Mouse (Mus musculus) lung, adult 2 months (tissue): ENCODE measurements at regions not wholly inside any gene's neighbourhood (a gene's known extent, or its start where the extent isn't known, plus 50 kb on each side); places are given as distances from the start of the nearest gene placed in this dataset.

Source experiments
- DNase-seq: peaks from one replicate; pipeline ENCODE4 v3.0.0; 2022
- H3K4me1 ChIP-seq: fragments of 200-500 bp; 2 replicates; pipeline ENCODE4 v1.6.1; 2011; ENCODE audit warnings: low read length; ENCODE audit not compliant: control insufficient read depth, insufficient read depth
- H3K4me3 ChIP-seq: fragments of 200-500 bp; replicated peaks from 2 replicates; pipeline ENCODE3; 2011; ENCODE audit warnings: low read depth, mild to moderate bottlenecking, control low read depth, low read length; ENCODE audit errors: extremely low read depth
- CTCF ChIP-seq: fragments of 200-500 bp; IDR thresholded peaks from 2 replicates; pipeline ENCODE4 v1.5.1; 2011; ENCODE audit warnings: mild to moderate bottlenecking, low read length, control low read depth; ENCODE audit not compliant: insufficient read depth
- POLR2A ChIP-seq: fragments of 200-500 bp; IDR thresholded peaks from 2 replicates; pipeline ENCODE4 v1.6.1; 2011; ENCODE audit warnings: low read depth, mild to moderate bottlenecking, control low read depth, low read length, borderline replicate concordance; ENCODE audit errors: extremely low read depth
- WGBS: fragments of 180-500 bp; shearing (Covaris S2); methylation state at CpG from one replicate; pipeline ENCODE4 v1.1.7; 2018; 5-methylcytosine and 5-hydroxymethylcytosine counted together

DNA sequence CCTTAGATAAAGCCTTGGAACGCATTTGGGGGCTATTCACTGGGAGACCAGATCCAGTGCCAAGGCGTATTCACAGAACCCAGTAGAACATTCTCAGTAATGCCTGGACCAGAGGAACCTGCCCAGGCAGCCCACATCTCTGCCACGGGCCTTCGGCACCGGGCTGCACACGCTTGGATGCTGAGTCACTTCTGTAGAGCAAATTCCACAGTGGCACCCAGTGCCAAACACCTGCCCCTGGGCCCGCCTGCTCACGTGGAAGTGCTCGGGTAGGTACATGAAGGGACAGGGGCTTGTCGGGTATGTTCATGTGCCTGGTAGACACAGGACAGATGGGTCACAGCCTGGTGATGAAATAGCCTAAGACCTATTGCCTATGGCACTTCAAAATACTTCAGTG is 152.8 kb downstream of the Dll1 start:
- H3K4me1 ChIP-seq, result no peaks in the 10 kb centered on the region
- DNase-seq, result no peak
- 86% methylated on average over 10 of the region's 10 CpGs for WGBS
- TF ChIP-seq CTCF (no peak), POLR2A (no peak)
- no peak overlapping the region for H3K4me3 ChIP-seq

DNA sequence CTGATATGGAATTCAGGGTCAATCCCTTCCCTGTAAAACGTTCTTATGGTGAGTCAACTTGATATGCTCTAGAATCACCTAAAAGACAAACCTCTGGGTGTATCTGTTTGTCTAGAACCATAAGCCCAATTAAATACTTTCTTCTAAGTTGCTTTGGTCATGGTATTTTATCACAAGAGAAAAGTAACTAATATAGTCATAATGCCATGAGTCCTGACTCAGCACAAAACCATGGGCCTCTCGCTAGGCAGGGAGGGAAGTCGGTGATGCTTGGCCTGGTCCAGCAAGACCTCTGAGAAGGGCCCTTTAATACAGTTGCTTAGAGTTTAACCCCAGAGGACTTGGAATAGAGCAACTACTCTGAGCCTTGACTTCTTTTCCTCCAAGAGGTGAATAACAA is 153.7 kb downstream of the Dll1 start:
- whole genome bisulfite sequencing, result 78% methylated on average over 3 of the region's 3 CpGs
- H3K4me3 ChIP-seq, result no peak overlapping the region
- no peak for DNase-seq
- TF ChIP-seq POLR2A (no peak), CTCF (no peak)
- H3K4me1 ChIP-seq, result no peaks in the 10 kb centered on the region

DNA sequence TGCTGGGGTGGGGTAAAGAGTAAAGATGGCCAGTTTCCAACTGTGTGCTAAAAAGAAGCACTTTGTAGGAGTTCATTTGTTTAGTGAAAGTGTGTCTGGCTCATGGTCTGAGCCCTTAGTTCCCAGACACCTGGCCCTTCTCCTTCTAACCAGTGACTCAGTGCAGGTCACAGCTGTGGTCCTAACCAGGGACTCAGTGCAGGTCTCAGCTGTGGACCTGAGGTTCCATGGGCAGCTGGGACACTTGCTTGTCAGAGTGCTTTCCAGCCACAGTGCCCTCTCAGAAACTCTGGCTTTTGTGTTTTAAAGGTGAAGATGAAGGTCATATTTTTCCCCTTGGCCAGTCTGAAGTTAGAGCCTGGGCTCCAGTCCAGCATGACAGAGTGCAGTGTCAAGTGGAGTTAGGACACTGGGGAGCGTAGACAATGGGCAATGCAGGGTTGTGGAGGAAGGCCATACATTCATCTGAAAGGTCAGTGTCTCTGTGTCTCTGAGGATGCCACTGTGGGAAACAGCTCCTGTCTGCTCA is 162.5 kb downstream of the Dll1 start:
- WGBS, result 82% methylated on average over 1 of the region's 1 CpGs
- no peak for DNase-seq
- Histone ChIP-seq H3K4me1 (no peaks in the 10 kb centered on the region), H3K4me3 (no peak overlapping the region)
- TF ChIP-seq CTCF, result no peak
- TF ChIP-seq POLR2A, result no peak

DNA sequence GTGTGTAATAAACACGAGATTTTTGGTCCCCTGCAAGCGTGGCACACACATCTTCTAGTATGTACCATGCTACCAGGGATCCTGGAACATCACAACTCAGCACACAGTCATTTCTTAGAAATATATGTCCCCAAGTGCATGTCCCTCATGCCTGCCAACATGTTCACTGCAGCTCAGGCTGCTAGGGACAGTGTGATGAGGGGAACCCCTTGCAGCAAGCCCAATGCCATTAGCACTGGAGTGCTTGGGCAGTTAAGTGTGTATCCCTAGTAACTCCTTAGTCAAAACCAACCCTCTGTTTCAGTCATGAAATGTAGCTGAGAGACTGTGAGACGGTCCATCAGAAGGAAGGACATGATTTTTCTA is 167.5 kb upstream of the Gm3448 start:
- TF ChIP-seq CTCF, result no peak
- no peak for TF ChIP-seq POLR2A
- Histone ChIP-seq H3K4me3 (no peak overlapping the region), H3K4me1 (0 out of 2 replicates have a peak, but pooled peaks cover 2% of the 10 kb centered on the region)
- DNase-seq, result no peak
- 72% methylated on average over 3 of the region's 3 CpGs for WGBS

DNA sequence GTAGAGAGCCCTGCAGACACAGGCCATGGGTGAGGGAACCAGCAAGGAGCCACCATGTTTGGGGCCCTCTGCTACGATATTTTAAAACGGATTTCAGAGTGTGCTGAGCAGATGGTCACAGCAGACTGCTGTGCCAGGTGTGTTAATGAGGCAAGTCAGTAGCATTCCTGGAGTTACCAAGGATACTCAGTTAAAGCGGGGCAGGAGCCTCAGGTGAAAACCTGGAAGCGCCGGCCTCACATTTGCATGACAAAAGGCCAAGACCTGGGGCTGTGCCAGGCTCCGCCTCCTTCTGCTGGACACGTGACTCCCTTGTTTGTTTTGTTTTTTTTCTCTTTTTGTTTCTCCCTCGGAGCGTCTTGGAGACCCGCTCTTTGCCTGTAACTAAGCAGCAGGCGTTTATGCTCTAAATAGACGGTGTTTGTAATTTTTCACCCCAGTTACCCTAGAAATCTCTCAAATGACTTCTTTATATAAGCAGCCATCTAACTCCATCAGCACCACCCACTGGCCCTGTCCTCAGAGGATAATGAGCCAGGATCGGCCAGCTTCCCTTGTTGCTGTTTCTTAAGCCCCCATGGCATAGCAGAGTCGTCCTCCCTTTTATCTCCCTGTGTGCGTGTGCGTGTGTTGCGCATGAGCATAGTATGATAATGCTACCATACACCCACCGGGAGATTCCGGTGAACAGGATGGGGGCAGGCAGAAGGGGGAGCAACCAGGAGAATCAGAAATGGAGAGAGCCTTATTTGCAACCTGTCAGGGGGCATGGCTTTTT is 166.9 kb upstream of the Gm3448 start:
- H3K4me3 ChIP-seq, result peak overlapping the region; percentile 26
- WGBS, result 23% methylated on average over 19 of the region's 19 CpGs
- TF ChIP-seq CTCF, result no peak
- no peak for TF ChIP-seq POLR2A

DNA sequence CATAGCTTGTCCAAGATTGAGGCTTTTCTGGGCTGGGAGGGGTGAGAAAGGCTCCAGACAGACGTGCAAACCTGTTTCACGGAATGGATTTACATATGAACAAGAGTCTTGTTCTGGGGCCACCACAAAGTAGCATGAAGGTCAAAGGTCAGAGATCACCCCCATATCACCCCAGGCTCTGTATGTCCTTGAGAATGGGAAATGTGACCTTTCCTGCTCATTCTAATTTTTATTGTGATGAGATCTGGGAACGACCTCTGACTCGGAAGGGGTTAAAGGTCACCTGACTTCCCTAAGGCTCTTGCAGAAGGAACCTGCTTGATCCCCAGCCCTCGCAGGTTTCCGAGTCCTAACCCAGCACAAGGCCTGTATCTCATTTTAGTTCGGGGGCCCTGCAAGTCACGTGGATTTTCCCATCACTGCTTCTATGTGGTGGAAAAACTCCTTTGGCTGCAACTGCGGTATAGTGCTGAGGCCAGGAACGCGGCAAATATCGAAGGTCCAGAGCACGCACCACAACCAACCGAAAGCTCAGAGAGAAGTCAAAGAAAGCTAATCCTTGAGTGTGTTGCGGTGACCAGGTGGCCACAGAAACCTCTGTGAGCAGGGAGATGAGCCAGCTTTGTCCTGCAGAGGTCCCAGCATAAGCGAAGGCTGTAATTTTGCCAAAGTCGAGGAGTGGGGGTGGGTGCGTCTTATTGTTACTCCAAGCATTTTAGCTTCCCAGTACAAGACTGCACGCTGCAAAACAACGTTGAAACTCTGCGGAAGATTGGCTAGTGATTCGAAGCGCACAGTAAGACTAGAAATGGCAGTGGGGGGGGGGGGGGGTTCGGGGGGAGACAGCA is 166.1 kb upstream of the Gm3448 start:
- TF ChIP-seq CTCF (no peak), POLR2A (no peak)
- Histone ChIP-seq H3K4me3 (no peak overlapping the region), H3K4me1 (0 out of 2 replicates have a peak, but pooled peaks cover 2% of the 10 kb centered on the region)
- 63% methylated on average over 24 of the region's 24 CpGs for WGBS
- DNase-seq, result no peak

More for the DNA sequence above, 166.9 kb upstream of the Gm3448 start:
- H3K4me1 ChIP-seq, result 0 out of 2 replicates have a peak, but pooled peaks cover 2% of the 10 kb centered on the region
- peak; percentile 40 for DNase-seq

DNA sequence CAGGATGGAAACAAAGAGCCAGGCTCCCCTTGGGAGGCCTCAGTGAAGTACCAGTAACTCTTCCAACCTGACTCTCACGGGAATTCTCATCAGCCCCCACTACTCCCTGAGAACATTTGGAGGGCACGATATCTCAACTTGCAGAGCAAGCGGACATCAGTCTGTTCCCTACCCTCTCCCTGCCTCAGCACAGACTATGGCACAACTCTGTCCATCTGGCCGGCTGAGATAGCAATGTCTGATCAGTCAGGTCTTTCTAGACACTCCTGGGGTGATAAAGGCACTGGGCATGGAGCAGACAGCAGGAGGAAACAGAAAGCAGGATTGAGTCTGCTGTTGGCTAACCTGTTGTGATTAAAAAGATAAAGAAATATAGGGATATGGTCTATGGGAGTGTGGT is 164.5 kb upstream of the Gm3448 start:
- WGBS, result 86% methylated on average over 4 of the region's 4 CpGs
- Histone ChIP-seq H3K4me3 (no peak overlapping the region), H3K4me1 (0 out of 2 replicates have a peak, but pooled peaks cover 2% of the 10 kb centered on the region)
- no peak for DNase-seq
- TF ChIP-seq POLR2A (no peak), CTCF (no peak)

DNA sequence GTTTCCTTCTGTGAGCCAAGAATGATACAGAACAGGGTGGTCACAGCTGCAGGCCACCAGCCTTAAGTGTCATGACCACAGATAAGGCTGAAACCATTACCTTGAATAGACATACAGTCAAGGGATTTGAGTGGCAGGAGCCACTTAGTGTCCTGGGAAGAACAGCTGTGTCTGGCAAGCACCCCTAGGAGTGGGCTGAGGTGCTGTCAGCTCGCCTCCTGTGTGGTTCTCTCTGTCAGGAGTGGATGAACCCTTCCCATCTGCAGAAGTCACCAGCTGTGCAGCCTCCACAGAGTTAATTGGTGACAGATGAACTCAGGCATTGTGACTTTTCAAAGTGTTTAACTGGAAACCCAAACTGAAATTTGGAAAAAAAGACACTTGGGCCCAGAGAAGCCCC is 163.2 kb upstream of the Gm3448 start:
- WGBS, result 69% methylated on average over 1 of the region's 1 CpGs
- Histone ChIP-seq H3K4me1 (0 out of 2 replicates have a peak, but pooled peaks cover 2% of the 10 kb centered on the region), H3K4me3 (no peak overlapping the region)
- no peak for TF ChIP-seq CTCF
- no peak for TF ChIP-seq POLR2A
- DNase-seq, result no peak

DNA sequence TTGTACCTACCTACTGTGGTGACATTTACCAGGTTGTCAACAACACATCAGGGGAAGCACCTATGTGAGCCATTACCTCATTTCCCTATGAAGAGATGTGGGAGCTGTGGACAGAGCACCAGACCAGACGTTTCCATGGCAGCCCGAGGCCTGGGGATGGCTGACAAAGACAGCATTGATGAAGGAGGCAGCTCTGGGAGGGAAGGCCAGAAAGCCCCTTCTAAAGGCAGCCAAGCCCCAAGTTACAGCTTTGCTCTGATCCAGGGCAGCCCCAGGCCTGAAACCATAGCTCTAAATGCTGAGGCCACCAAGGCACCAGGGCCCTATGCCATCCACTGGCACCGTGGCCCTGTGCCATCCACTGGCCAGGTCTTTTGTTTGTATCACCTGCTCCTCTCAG is 157.9 kb upstream of the Gm3448 start:
- Histone ChIP-seq H3K4me3 (no peak overlapping the region), H3K4me1 (no peaks in the 10 kb centered on the region)
- DNase-seq, result no peak
- no peak for TF ChIP-seq POLR2A
- no peak for TF ChIP-seq CTCF
- WGBS, result 74% methylated on average over 3 of the region's 3 CpGs

DNA sequence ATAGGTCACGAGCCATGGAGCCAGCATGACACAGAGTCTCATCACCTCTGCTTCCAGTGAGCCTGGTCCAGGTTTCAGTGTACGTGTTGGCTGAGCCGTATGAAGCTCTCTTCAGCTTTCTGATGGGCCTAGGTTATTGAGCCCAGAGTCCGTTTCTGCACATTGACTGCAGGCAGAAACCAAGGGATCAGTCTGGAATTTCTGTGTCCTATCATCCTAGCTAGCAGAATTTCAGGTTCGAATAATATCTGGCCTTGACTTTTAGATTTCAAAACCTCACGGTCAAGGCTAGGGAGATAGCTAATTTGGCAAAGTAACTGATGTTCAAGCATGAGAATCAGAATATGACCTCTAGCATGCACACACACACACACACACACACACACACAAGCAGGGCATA is 156.0 kb upstream of the Gm3448 start:
- no peak overlapping the region for H3K4me3 ChIP-seq
- no peak for TF ChIP-seq POLR2A
- TF ChIP-seq CTCF, result no peak
- 88% methylated on average over 6 of the region's 6 CpGs for WGBS
- H3K4me1 ChIP-seq, result peaks cover 10% of the 10 kb centered on the region
- DNase-seq, result no peak

DNA sequence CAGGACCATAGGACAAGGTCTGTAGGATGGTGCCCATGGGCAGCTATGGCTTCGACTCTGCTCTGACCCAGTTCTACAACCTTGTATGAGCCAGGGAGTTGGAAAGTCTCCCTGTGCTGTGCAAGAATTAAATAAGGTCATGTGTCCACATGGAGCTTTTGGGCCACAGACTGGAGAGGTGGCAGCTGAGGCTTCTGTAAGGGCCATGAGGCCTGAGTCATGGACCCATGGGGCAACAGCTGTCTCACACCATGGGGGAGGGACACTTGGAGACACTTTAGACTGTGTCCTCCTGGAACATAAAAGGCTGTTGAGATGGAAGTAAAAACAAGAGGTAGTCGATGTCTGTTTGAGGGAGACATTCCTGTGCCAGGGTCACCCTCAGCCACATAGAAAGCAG is 154.5 kb upstream of the Gm3448 start:
- TF ChIP-seq POLR2A (no peak), CTCF (no peak)
- WGBS, result 79% methylated on average over 2 of the region's 2 CpGs
- Histone ChIP-seq H3K4me1 (peaks cover 12% of the 10 kb centered on the region), H3K4me3 (no peak overlapping the region)
- DNase-seq, result no peak
